Mouse (Mus musculus) left cerebral cortex, postnatal 14 days (tissue): ENCODE data around the gene Mtss1l. TPM values are rescaled to one million over a fixed set of nuclear protein-coding genes. Genes with fewer than 3 reads are reported as not detected.

ENCODE experiments used
- DNase-seq, 2 experiments: peaks; one replicate each; pipeline ENCODE4 v3.0.0; 2021 to 2022; ENCODE audit warnings: low spot score in 2 of 2, mixed read lengths in 1 of 2
- intact Hi-C: fragments of 180-260 bp; cut with DNase I; formaldehyde crosslinking; loops from one replicate; pipeline ENCODE4 v1.15.1; 2025
- total RNA-seq, 2 experiments: library from RNA; stranded (reverse); gene quantifications; 2 replicates each; pipeline ENCODE4 v1.2.3; 2021

Mtss1l gene
- total RNA-seq, 2 experiments from 2014 or later = 184 to 221 TPM

GRCm38 (mm10) chr8:110704103-110704502, 17.2 kb upstream of the Mtss1l start:
- intact Hi-C loops = no loop called here
- no peak for DNase-seq

DNA sequence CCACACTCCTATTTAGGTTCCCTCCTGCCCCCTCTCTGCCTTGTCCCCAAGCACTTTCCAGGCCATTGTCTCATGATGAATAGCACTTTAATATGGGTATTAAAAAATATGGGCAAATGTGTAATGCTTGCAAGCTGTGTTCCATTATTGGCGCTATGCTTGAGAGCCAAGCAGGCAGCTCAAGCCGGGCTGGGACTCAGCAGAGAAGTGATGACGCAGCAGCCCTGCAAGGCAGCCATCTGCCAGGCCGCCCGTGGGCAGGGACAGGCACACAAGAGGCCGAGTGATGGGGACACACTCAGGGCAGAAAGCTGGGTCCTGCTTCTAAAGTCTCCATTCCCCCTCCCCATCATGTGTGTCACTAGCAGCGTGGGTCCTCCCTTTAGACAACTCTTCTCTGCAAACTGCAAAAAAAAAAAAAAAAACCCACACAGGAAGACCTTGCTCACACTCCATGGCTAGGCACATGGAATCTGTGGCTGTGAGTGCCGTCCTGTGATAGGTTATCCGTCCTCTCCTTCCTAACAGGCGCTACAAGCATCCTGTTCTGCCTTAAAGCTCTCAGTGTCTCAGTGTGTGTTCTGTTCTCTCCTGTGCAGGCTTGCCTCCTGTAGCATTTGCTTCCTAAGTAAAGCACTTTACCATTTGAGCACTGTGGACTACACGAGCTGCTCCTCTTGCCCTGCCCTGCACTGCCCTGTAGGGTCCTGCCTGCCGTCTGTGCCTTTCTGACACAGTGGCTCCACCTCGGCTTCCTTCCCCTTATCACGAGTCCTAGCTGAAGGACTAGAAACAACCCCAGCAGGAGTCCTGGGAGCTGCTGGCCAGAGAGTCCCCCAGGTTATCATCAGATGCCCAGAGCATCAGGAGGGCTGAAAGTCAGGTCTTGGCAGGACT, 15.6 kb upstream of the Mtss1l start:
- intact Hi-C loops = no loop called here

DNA sequence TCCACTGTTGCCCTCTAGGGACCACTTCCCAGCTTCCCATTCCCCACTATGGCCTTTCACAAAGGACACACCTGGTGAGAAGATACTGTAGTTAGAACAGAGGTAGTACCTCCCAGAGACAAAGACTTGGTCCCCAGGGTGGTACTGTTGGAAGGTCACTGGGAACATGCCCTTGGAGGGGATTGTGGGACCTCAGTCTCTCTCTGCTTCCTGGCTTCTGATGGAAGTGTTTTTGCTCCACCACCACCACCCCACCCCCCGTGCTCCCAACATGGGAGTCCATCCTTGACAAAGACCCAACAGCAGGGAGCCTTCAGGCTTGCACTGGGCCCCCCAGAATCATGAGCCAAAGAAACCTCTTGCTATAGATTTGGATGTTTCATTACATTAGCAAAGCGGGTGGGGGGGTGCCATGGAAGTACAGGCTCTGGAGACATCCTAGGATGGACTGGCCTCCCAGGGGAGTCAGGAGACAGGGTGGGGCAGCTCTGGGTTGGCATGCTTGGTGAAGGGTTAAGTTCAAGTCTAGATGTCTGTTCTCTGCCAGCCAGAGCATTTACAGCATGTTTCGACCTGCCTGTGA, 14.9 kb upstream of the Mtss1l start:
- no peak for DNase-seq

More for the DNA sequence above, 15.6 kb upstream of the Mtss1l start:
- DNase-seq = peak in 1 of 2 experiments; percentile 57

GRCm38 (mm10) chr8:110708429-110708828, 12.8 kb upstream of the Mtss1l start:
- DNase-seq = no peak
- intact Hi-C loops = no loop called here

More for the DNA sequence above, 14.9 kb upstream of the Mtss1l start:
- intact Hi-C loops = no loop called here

DNA sequence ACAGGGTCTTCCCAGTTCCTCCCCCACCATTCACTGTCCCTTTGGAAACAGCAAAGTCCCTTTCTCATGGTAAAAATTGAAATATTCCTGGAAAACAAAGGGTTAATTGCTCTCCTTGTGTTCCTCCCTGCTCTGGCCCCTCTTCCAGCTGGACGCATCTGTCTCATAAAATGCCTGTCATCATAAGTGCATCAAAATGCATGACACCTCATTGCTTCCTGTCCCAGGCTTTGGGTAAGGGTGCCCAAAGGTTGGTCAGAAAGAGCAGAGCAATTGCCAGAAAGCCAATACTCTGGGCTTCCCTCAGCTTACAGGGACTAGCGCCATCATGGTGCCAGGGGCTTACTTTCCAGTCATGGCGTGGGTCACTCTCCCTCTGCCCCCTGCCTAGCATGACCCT, 10.7 kb upstream of the Mtss1l start:
- intact Hi-C loops = no loop called here
- no peak for DNase-seq

GRCm38 (mm10) chr8:110711271-110711934, 9.9 kb upstream of the Mtss1l start:
- DNase-seq = no peak
- intact Hi-C loops = no loop called here

GRCm38 (mm10) chr8:110713073-110713472, 8.2 kb upstream of the Mtss1l start:
- intact Hi-C loops = no loop called here
- peak; percentile 41 to 65 for DNase-seq

GRCm38 (mm10) chr8:110714827-110715519, 6.3 kb upstream of the Mtss1l start:
- intact Hi-C loops = no loop called here
- DNase-seq = peak in 1 of 2 experiments; percentile 58

DNA sequence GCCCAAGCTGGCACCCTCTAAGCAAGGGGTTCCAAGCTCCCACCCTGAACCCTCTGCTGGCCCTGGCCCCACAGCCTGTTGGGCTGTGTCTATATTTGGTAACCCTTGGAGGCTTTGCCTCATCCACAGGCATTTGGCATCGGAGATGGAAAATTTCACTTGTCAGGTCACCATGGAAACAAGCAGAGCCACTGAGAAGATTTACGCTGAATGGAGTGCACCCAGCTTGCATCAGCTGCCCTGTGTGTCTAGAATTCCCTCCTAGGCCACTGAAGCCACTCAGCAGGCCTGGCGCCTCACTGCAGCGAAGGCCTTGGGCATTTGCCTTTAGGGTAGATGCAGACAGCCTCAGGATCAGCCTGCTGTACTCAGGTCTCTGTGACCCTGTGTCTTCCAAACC, 5.2 kb upstream of the Mtss1l start:
- intact Hi-C loops = no loop called here
- peak; percentile 76 to 92 for DNase-seq

DNA sequence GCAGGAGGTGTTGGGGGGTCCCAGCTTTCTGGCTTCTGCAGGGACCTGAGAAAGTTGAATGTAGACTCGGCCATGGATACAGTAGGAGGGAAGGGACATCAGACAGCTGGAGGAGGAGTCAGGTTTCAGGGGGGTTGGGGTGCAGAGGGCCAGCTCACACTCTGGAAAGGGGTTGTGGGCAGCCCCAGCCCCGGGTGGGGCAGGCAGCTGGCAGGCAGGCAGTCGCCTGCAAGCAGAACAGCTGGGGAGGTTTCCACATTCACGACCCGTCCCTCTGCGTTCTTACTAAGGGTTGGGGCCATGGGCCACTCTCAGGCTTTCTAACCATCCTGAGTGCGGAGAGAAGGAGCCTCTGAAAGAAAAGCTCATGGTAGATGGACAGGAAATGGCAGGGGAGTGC, 4.1 kb upstream of the Mtss1l start:
- no peak for DNase-seq
- intact Hi-C loops = no loop called here

DNA sequence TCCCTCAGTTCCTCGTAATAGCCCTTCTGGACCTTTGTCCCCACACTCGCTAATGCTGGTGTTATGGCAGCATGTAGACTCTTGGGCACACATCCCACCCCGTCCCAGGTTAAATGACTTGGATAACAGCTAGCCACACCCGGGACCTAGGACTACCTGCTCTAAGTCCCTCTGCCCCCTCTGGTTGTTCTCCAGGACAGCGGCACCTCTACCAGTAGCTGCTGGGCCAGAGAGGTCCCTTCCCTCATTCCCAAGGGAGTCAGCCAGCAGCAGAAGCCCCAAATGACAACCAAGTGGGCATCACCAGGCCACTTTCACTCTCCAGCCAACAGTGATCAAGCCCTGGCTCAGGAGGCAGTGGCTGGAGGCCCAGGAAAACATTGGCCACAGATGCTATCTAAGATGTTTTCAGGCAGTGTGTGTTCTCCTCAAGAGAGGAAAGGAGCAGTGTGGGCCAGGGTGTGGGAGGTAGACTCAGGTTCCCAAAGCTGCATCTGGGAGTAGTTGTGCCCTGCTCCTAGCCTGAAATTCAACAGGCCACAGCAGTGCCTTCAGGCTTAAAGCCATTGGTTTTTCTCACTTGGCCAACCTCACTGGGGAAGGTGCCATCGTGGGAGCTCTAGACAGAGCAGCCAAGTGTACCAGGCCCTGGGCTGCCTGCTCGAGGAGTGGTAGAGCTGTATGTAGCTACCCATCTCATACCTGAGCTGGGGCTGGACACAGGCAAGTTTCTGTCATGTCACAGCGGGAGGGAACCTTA, 2.9 kb upstream of the Mtss1l start:
- intact Hi-C loops = no loop called here
- DNase-seq = no peak

DNA sequence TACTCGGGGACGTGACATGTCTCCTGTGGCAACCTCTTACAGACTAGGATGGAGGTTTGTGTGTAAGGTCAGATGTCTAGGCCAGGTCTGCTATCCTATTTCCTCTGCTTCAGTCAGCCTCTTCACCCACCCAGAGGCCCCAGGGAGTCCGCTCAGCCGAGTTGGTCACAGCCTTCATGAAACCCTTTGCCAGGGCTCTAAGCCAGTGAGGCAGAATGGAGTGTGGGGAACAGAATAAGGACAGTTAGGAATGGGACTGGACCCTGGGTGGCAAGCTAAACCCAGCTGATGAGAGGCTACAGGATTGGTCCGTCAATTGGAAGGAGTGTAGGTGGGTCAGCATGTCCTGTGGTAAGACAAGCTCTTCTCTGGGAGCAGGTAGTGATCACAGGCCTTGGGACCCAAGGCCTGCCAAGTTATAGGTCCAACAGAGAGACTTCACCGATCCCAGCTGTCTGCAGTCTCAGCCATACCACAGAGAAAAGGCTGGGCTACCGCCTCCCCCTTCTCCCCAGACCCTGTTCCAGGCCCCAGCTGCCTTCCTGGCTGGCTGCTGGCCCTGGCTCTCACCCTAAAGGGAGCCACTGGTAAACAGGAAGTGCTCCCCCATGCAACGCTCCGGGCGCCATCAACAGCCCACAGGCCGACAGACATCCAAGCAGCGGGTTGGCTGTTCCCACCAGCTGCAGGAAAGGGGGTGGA, 2.2 kb upstream of the Mtss1l start:
- peak; percentile 47 to 51 for DNase-seq
- intact Hi-C loops = no loop called here

DNA sequence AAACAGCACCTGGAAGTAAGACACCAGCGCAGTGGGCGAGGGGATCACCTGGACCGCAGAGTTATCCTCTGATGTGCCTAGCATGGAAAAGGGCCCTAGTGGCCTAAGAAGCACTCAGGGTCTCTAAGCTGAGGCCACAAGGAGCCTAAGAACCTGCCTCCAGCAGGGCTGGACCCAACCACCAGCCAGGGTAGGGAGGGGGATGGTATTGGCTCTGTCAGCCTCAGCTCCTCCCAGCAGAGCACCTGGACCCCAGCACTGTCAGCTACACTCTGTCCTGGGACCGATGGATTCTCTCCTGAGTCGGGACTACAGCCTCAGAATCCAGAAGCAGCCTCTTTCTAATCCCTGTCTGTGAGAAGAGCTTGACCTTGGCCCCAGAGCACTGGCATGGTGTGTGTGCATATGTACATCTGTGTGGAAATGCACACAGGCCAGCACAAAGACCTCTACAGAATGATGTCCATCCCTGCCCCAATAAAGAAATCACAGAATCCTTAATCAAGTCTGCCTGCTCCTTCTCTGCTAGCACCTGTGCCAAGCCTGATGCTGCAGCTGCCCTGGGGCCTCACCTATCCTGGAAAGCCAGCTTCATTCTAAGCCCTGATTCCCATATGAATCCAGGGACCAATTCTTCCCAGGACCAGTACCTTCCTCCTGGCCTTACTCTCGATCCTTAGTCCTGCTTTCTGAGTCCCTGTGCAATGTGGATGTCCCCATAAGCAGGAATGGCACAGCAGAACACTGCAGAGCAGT, 1.2 kb upstream of the Mtss1l start:
- intact Hi-C loops = no loop called here
- no peak for DNase-seq

GRCm38 (mm10) chr8:110721606-110722413, 534 bp downstream of the Mtss1l start:
- DNase-seq = no peak
- intact Hi-C loops = no loop called here

DNA sequence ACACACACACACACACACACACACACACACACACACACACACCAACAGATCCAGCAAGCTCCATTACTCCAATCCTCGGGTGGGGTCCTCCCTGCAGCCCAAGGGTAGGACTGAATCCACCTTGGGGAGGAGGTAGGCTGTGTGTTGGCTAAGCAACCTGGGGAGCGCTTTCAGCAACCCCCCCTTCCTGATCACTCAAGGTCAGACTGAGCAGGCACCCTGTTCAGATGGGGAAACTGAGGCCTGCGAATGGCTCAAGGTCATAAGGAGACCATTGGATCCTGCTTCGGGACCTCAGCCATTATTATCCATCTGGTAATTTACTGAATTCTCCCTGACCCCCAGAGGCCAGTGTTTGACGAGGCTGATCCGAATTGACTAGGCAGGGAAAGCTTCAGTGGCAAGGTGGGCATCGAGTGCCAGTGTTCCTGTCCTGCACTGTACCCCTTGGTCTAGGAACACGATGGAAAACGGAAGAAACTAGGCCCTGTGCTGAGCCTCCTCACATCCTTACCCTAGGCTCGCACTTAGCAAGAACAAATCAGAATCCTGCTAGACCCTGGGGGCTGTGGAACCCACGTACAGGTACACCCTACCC, 1.2 kb downstream of the Mtss1l start:
- intact Hi-C loops = no loop called here
- DNase-seq = no peak

GRCm38 (mm10) chr8:110724493-110724892, 3.2 kb downstream of the Mtss1l start:
- intact Hi-C loops = no loop called here
- no peak for DNase-seq
